Mouse (Mus musculus) T-cell, adult 2 months (primary cell): ENCODE measurements around the gene Acacb.

Experiments
- DNase-seq: peaks from one replicate; pipeline ENCODE4 v3.0.0; 2022; ENCODE audit warnings: low spot score

Gene Acacb

GRCm38 (mm10) chr5:114269499-114269898 lies 123.2 kb downstream of the Acacb start:
- DNase-seq: no peak

GRCm38 (mm10) chr5:114269984-114270383 lies 123.6 kb downstream of the Acacb start:
- no peak for DNase-seq

- no peak for DNase-seq
Observed at GRCm38 (mm10) chr5:114273693-114274402, 127.5 kb downstream of the Acacb start, which contains the start of gene Foxn4. Gene Foxn4, minus strand, starts transcription at chr5:114273807.

GRCm38 (mm10) chr5:114275339-114275738 lies 129.0 kb downstream of the Acacb start:
- no peak for DNase-seq

- DNase-seq: no peak
Observed at GRCm38 (mm10) chr5:114275991-114276390, 129.7 kb downstream of the Acacb start.

- no peak for DNase-seq
Observed at GRCm38 (mm10) chr5:114279382-114280143, 133.2 kb downstream of the Acacb start.

GRCm38 (mm10) chr5:114282346-114282745 lies 136.0 kb downstream of the Acacb start:
- DNase-seq: no peak

- DNase-seq: no peak
Observed at GRCm38 (mm10) chr5:114284604-114285397, 138.5 kb downstream of the Acacb start.

GRCm38 (mm10) chr5:114285398-114285700 lies 139.0 kb downstream of the Acacb start:
- DNase-seq: no peak

- no peak for DNase-seq
Observed at GRCm38 (mm10) chr5:114286102-114286501, 139.8 kb downstream of the Acacb start.

- no peak for DNase-seq
Observed at GRCm38 (mm10) chr5:114286872-114287571, 140.7 kb downstream of the Acacb start.

GRCm38 (mm10) chr5:114288396-114288795 lies 142.1 kb downstream of the Acacb start:
- no peak for DNase-seq

- no peak for DNase-seq
Observed at GRCm38 (mm10) chr5:114288874-114289273, 142.5 kb downstream of the Acacb start, which contains the start of gene Myo1h. Gene Myo1h, plus strand, starts transcription at chr5:114289166.

- no peak for DNase-seq
Observed at GRCm38 (mm10) chr5:114290004-114290403, 143.7 kb downstream of the Acacb start.

GRCm38 (mm10) chr5:114296693-114297631 lies 150.6 kb downstream of the Acacb start:
- DNase-seq: no peak

- DNase-seq: no peak
Observed at GRCm38 (mm10) chr5:114298212-114298894, 152.0 kb downstream of the Acacb start.

GRCm38 (mm10) chr5:114299156-114299855 lies 153.0 kb downstream of the Acacb start:
- DNase-seq: no peak

- DNase-seq: no peak
Observed at GRCm38 (mm10) chr5:114299883-114300610, 153.7 kb downstream of the Acacb start.
